Mouse (Mus musculus) ES-E14 (cell line): ENCODE data around the gene Emd. TPM values are rescaled to one million over a fixed set of nuclear protein-coding genes. Genes with fewer than 3 reads are reported as not detected.

Source experiments
- DNase-seq: peaks from one replicate; pipeline ENCODE4 v3.0.0-alpha.2; 2013; ENCODE audit warnings: low read depth, low spot score
- H3K27ac ChIP-seq: 2 replicates; pipeline ENCODE4 v1.5.1; 2012; ENCODE audit warnings: low read depth, mild to moderate bottlenecking, low read length, moderate library complexity, mixed read lengths; ENCODE audit not compliant: poor library complexity, insufficient read depth, severe bottlenecking
- H3K36me3 ChIP-seq: 2 replicates; pipeline ENCODE4 v1.6.1; 2012; ENCODE audit warnings: mild to moderate bottlenecking, low read length, moderate library complexity, mixed read lengths; ENCODE audit not compliant: control insufficient read depth, poor library complexity, insufficient read depth, severe bottlenecking
- H3K4me1 ChIP-seq, 2 experiments: fragments of 150-350 bp in 1 of 2; sonication (generic) in 1 of 2; 2 replicates each; pipeline ENCODE4 v1.6.1; 2012; ENCODE audit warnings: low read length in 2 of 2, mild to moderate bottlenecking in 1 of 2, mixed read lengths in 1 of 2; ENCODE audit not compliant: control insufficient read depth in 2 of 2, insufficient read depth in 2 of 2, poor library complexity in 1 of 2
- H3K4me3 ChIP-seq, 2 experiments: fragments of 150-350 bp in 1 of 2; sonication (generic) in 1 of 2; 2 replicates each; pipeline ENCODE4 v1.5.1; 2012; ENCODE audit warnings: low read length in 2 of 2, low read depth in 1 of 2, mild to moderate bottlenecking in 1 of 2, mixed read lengths in 1 of 2; ENCODE audit not compliant: insufficient read depth in 1 of 2, poor library complexity in 1 of 2, severe bottlenecking in 1 of 2
- H3K9ac ChIP-seq: 2 replicates; pipeline ENCODE4 v1.6.1; 2012; ENCODE audit warnings: low read depth, mild to moderate bottlenecking, low read length, mixed read lengths; ENCODE audit not compliant: poor library complexity, insufficient read depth, severe bottlenecking
- H3K9me3 ChIP-seq: fragments of 150-350 bp; sonication (generic); 2 replicates; pipeline ENCODE4 v1.6.1; 2012; ENCODE audit warnings: low read depth, mild to moderate bottlenecking, low read length; ENCODE audit not compliant: control insufficient read depth, insufficient read depth
- CHD2 ChIP-seq: IDR thresholded peaks from 2 replicates; pipeline ENCODE4 v1.6.1; 2014; ENCODE audit warnings: mild to moderate bottlenecking, low read depth, low read length, inconsistent platforms
- HCFC1 ChIP-seq: IDR thresholded peaks from 2 replicates; pipeline ENCODE4 v1.6.1; 2012; ENCODE audit warnings: low read length, inconsistent platforms, borderline replicate concordance; ENCODE audit not compliant: insufficient read depth
- MAFK ChIP-seq: IDR thresholded peaks from 2 replicates; pipeline ENCODE4 v1.6.1; 2014; ENCODE audit warnings: mild to moderate bottlenecking, low read depth, low read length, inconsistent platforms; ENCODE audit not compliant: insufficient read depth
- ZC3H11A ChIP-seq: IDR thresholded peaks from 2 replicates; pipeline ENCODE4 v1.6.1; 2012; ENCODE audit warnings: low read depth, mild to moderate bottlenecking, inconsistent platforms, low read length, borderline replicate concordance
- ZNF384 ChIP-seq: IDR thresholded peaks from 2 replicates; pipeline ENCODE4 v1.6.1; 2012; ENCODE audit warnings: low read depth, low read length, inconsistent platforms
- in situ Hi-C, 2 experiments: fragments of 600-800 bp; cut with MboI; formaldehyde crosslinking; loops; one replicate each; pipeline ENCODE4 v1.15.1; 2025; ENCODE audit warnings: low sequenced_read_pairs in 2 of 2, inconsistent platforms in 1 of 2; ENCODE audit not compliant: unreplicated experiment in 2 of 2
- total RNA-seq: library from RNA; depleted of rRNA; stranded (reverse); fragments of 300-350 nt; gene quantifications from 2 replicates; pipeline ENCODE4 v1.2.3, GENCODE M21; 2012

Emd gene
- total RNA-seq, 1 experiment = 59.0 TPM

- H3K4me3 ChIP-seq = peak overlapping the region; percentile 85 to 96
- H3K9ac ChIP-seq = peak overlapping the region; percentile 51; the same call in 1 of the 2 replicates
- TF ChIP-seq ZNF384 = no peak
- 0 out of 2 replicates have a peak, but pooled peaks have one; percentile 38 for TF ChIP-seq MAFK
- no peak overlapping the region for H3K27ac ChIP-seq
- H3K4me1 ChIP-seq = 0 out of 4 replicates have a peak, but pooled peaks cover 0 to 3% of the 10 kb centered on the region in 2 experiments
- in situ Hi-C loops = loop anchor here (10.0 to 25.0 kb wide), 2 partner anchors 170 to 282 kb away; partner anchors contain the start of gene Hcfc1 (in 1 of the 2)
- DNase-seq = no peak
- peaks cover 38% of the 10 kb centered on the region for H3K36me3 ChIP-seq
- H3K9me3 ChIP-seq = no peaks in the 10 kb centered on the region
Observed at GRCm38 (mm10) chrX:74244614-74245083, 9.8 kb upstream of the Emd start.

GRCm38 (mm10) chrX:74245107-74245506 is 9.4 kb upstream of the Emd start:
- no peaks in the 10 kb centered on the region for H3K9me3 ChIP-seq
- peak overlapping the region; percentile 67; the same call in 1 of the 2 replicates for H3K9ac ChIP-seq
- TF ChIP-seq ZC3H11A = no peak
- TF ChIP-seq HCFC1 = no peak
- 0 out of 2 replicates have a peak, but pooled peaks have one; percentile 29 for TF ChIP-seq ZNF384
- no peak for TF ChIP-seq MAFK
- TF ChIP-seq CHD2 = no peak
- peaks cover 34% of the 10 kb centered on the region for H3K36me3 ChIP-seq
- H3K4me1 ChIP-seq = 0 out of 4 replicates have a peak, but pooled peaks cover 0 to 3% of the 10 kb centered on the region in 2 experiments
- peak overlapping the region; percentile 85 to 96 for H3K4me3 ChIP-seq
- in situ Hi-C loops = loop anchor here (10.0 to 25.0 kb wide), 2 partner anchors 170 to 283 kb away; partner anchors contain the start of gene Hcfc1 (in 1 of the 2)
- DNase-seq = no peak
- no peak overlapping the region for H3K27ac ChIP-seq

DNA sequence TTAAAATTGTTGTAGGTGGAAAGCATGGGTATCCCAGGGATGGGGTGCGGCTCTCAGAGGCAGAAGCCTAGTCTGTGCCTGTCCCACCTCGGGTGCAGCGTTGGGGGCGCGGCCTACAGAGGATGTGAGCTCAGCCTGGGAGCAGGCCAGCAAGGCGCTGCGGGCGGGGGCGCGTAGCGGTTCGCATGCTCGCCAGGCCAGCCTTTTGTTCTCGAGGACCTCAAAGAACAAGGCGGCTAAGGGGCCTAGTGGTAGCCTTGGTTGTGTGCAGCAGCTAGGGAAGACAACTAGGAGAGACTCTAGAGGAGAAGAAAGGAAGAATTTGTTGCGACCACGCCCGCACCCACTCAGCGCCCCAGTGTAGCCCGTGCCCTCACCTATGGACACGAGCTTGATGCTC is 8.8 kb upstream of the Emd start:
- in situ Hi-C loops = loop anchor here (10.0 to 25.0 kb wide), 2 partner anchors 169 to 283 kb away; partner anchors contain the start of gene Hcfc1 (in 1 of the 2)
- Histone ChIP-seq H3K36me3 (peaks cover 29% of the 10 kb centered on the region), H3K9ac (peak overlapping the region; percentile 99), H3K4me3 (peak overlapping the region; percentile 85 to 96), H3K9me3 (no peaks in the 10 kb centered on the region), H3K4me1 (0 out of 4 replicates have a peak, but pooled peaks cover 0 to 3% of the 10 kb centered on the region in 2 experiments), H3K27ac (peak overlapping the region; percentile 89)
- DNase-seq = no peak
- TF ChIP-seq MAFK = no peak
- no peak for TF ChIP-seq ZNF384
- no peak for TF ChIP-seq ZC3H11A
- TF ChIP-seq CHD2 = no peak

DNA sequence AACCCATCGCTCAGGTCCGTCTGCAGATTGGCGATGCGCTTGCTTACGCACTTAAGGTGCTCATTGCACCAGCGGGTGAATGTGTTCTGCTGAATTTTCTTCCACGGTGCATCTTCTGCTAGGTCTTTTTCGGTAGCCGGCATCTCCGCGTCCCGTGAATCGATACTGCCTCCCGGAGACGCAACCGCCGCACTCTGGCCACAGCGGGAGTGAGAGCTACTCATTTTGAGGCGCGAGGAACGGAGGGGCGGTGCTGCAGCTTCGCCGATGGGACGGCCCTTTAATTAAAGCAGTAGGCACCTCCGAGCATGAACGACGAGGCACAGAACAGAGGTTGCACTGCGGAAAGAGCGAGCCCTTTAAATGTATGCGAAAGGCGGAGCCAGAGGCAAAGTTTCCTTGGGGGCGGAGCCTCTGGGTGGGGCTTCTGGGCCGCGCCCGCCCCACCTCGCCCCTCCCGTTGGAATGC is 8.2 kb upstream of the Emd start:
- Histone ChIP-seq H3K36me3 (peaks cover 24% of the 10 kb centered on the region), H3K4me3 (peak overlapping the region; percentile 85 to 96), H3K9ac (peak overlapping the region; percentile 99), H3K27ac (peak overlapping the region; percentile 89), H3K9me3 (no peaks in the 10 kb centered on the region), H3K4me1 (0 out of 4 replicates have a peak, but pooled peaks cover 0 to 3% of the 10 kb centered on the region in 2 experiments)
- in situ Hi-C loops = loop anchor here (10.0 to 25.0 kb wide), 2 partner anchors 169 to 284 kb away; partner anchors contain the start of gene Hcfc1 (in 1 of the 2)
- peak; percentile 74 for DNase-seq
- TF ChIP-seq ZC3H11A (no peak), HCFC1 (no peak), CHD2 (no peak), ZNF384 (no peak), MAFK (no peak)

GRCm38 (mm10) chrX:74246693-74247092 is 7.8 kb upstream of the Emd start:
- H3K36me3 ChIP-seq = peaks cover 19% of the 10 kb centered on the region
- peak overlapping the region; percentile 57 to 85 for H3K4me3 ChIP-seq
- in situ Hi-C loops = loop anchor here (10.0 to 25.0 kb wide), 2 partner anchors 168 to 284 kb away; partner anchors contain the start of gene Hcfc1 (in 1 of the 2)
- 0 out of 4 replicates have a peak, but pooled peaks cover 0 to 3% of the 10 kb centered on the region in 2 experiments for H3K4me1 ChIP-seq
- no peaks in the 10 kb centered on the region for H3K9me3 ChIP-seq
- H3K9ac ChIP-seq = 0 out of 2 replicates have a peak overlapping the region, but pooled peaks have one; percentile 20
- no peak for DNase-seq
- no peak overlapping the region for H3K27ac ChIP-seq
- TF ChIP-seq CHD2 (no peak), ZC3H11A (no peak), HCFC1 (no peak)
